Mouse (Mus musculus) lung, postnatal 0 days (tissue): ENCODE data around the gene Parg. TPM values are rescaled to one million over a fixed set of nuclear protein-coding genes. Genes with fewer than 3 reads are reported as not detected.
A peak's percentile ranks its signal among the peaks of the same experiment; 100 is the strongest.
"Not testable (repeated sequence)": the region's sequence is repeated elsewhere in the genome, so short reads cannot be mapped to it uniquely, and the experiment has no call there.

ENCODE experiments used
- ATAC-seq: fragments of 200-750 bp; cut with Nextera tagmentation; 2 replicates; pipeline ENCODE4 v1.8.0; 2017; ENCODE audit warnings: moderate library complexity
- DNase-seq: peaks from one replicate; pipeline ENCODE4 v3.0.0-alpha.2; 2016; ENCODE audit warnings: low spot score
- H3K27ac ChIP-seq: fragments of 300-500 bp; sonication (generic); 2 replicates; pipeline ENCODE4 v1.5.1; 2014; ENCODE audit warnings: antibody characterized with exemption, mild to moderate bottlenecking, low read length, mixed read lengths
- H3K27me3 ChIP-seq: fragments of 300-500 bp; sonication (generic); replicated peaks from 2 replicates; pipeline ENCODE4 v1.6.1; 2014; ENCODE audit warnings: low read length, mixed read lengths; ENCODE audit not compliant: insufficient read depth
- H3K36me3 ChIP-seq: fragments of 300-500 bp; sonication (generic); 2 replicates; pipeline ENCODE4 v1.6.1; 2014; ENCODE audit warnings: low read length, mixed read lengths; ENCODE audit not compliant: insufficient read depth
- H3K4me1 ChIP-seq: fragments of 300-500 bp; sonication (generic); 2 replicates; pipeline ENCODE4 v1.6.1; 2014; ENCODE audit warnings: antibody characterized with exemption, low read depth, low read length, mixed read lengths; ENCODE audit not compliant: insufficient read depth
- H3K4me2 ChIP-seq: fragments of 300-500 bp; sonication (generic); replicated peaks from 2 replicates; pipeline ENCODE4 v1.6.1; 2014; ENCODE audit warnings: low read depth, mild to moderate bottlenecking, low read length, moderate library complexity, mixed read lengths
- H3K4me3 ChIP-seq: fragments of 300-500 bp; sonication (generic); 2 replicates; pipeline ENCODE4 v1.5.1; 2014; ENCODE audit warnings: low read depth, low read length
- H3K9ac ChIP-seq: fragments of 300-500 bp; sonication (generic); replicated peaks from 2 replicates; pipeline ENCODE4 v1.6.1; 2014; ENCODE audit warnings: low read depth, mild to moderate bottlenecking
- H3K9me3 ChIP-seq: fragments of 300-500 bp; sonication (generic); 2 replicates; pipeline ENCODE4 v1.6.1; 2016; ENCODE audit warnings: low read length, mixed read lengths
- CTCF ChIP-seq: IDR thresholded peaks from 2 replicates; pipeline ENCODE4 v1.5.1; 2016; ENCODE audit warnings: antibody characterized with exemption, mild to moderate bottlenecking
- EP300 ChIP-seq: IDR thresholded peaks from 2 replicates; pipeline ENCODE4 v1.6.1; 2016; ENCODE audit warnings: antibody characterized with exemption, mild to moderate bottlenecking, control low read depth
- WGBS: fragments of 180-500 bp; shearing (Covaris S2); extraction: QIAGEN DNeasy Blood & Tissue Kit; methylation state at CpG from one replicate; pipeline ENCODE4 v1.1.7; 2014; 5-methylcytosine and 5-hydroxymethylcytosine counted together
- polyA plus RNA-seq: library from polyadenylated mRNA; unstranded; fragments of >200 nt; fragmentation: Nextera tagmentation; extraction: Ambion mirVana; gene quantifications from 2 replicates; pipeline ENCODE4 v1.2.1, GENCODE M21; 2015

Parg gene
- polyA plus RNA-seq, 1 experiment from 2014 or later, result 16.5 TPM

DNA sequence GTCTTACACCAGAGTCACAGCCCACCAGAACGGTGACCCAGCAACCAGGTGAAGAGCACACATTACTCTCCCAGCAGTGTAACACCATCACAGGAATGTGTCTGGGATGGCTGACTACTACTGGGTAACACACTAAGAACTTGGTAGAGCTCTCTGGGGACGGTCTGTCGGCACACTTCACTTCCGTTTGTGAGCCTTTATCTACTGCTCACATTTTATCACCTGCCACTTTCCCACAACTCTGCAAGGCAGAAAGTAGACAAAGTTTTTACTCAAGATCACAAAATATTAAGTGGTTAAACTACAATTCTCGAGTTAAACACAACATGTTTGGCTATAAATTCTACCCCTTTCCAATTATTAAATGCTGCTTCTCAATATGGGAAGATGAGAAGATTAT, 9.8 kb upstream of the Parg start:
- WGBS, result 91% methylated on average over 5 of the region's 5 CpGs
- no peaks in the 10 kb centered on the region for H3K27me3 ChIP-seq

GRCm38 (mm10) chr14:32192437-32192836, 9.3 kb upstream of the Parg start:
- TF ChIP-seq EP300 (no peak), CTCF (peak; percentile 83)
- Histone ChIP-seq H3K4me3 (no peak overlapping the region), H3K36me3 (peaks cover 36% of the 10 kb centered on the region; the same call in 1 of the 2 replicates), H3K27ac (no peak overlapping the region), H3K9ac (no peak overlapping the region), H3K4me1 (no peaks in the 10 kb centered on the region), H3K9me3 (no peaks in the 10 kb centered on the region), H3K27me3 (no peaks in the 10 kb centered on the region), H3K4me2 (no peak overlapping the region)
- ATAC-seq, result 0 out of 2 replicates have a peak, but pooled peaks have one; percentile 16
- WGBS, result 36% methylated on average over 3 of the region's 3 CpGs
- peak; percentile 87 for DNase-seq

More for the DNA sequence above, 9.8 kb upstream of the Parg start:
- no peak for TF ChIP-seq EP300
- TF ChIP-seq CTCF, result no peak
- Histone ChIP-seq H3K36me3 (peaks cover 31% of the 10 kb centered on the region; the same call in 1 of the 2 replicates), H3K27ac (no peak overlapping the region), H3K4me2 (no peak overlapping the region), H3K9ac (no peak overlapping the region), H3K4me1 (no peaks in the 10 kb centered on the region), H3K4me3 (no peak overlapping the region), H3K9me3 (no peaks in the 10 kb centered on the region)
- no peak for ATAC-seq
- DNase-seq, result no peak

DNA sequence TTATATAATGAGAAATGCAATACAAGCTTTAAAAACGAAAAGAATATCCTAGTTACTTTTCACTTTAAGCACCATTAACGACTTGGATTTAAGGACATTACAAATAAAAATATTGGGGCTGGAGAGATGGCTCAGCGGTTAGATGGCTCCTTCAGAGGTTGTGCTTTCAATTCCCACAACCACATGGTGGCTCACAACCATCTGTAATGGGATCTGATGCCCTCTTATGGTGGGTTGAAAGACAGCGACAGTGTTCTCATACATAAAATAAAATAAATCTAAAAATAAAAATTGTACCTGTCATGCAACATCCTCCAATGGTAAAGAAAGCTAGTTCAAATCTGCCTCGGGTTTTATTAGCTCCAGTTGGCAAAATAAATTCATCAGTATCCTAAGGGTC, 8.2 kb upstream of the Parg start:
- TF ChIP-seq CTCF, result peak; percentile 24; the same call in 1 of the 2 replicates
- H3K9ac ChIP-seq, H3K27me3 ChIP-seq, H3K4me3 ChIP-seq, H3K27ac ChIP-seq, H3K4me1 ChIP-seq, ATAC-seq, DNase-seq, H3K4me2 ChIP-seq, H3K9me3 ChIP-seq: not testable (repeated sequence)
- WGBS, result 78% methylated on average over 5 of the region's 5 CpGs
- peaks cover 35% of the 10 kb centered on the region; the same call in 1 of the 2 replicates for H3K36me3 ChIP-seq

- no peak for TF ChIP-seq EP300
- TF ChIP-seq CTCF, result no peak
- H3K4me3 ChIP-seq, result peak overlapping the region; percentile 99
- H3K36me3 ChIP-seq, result peaks cover 14% of the 10 kb centered on the region; the same call in 1 of the 2 replicates
- under 1% methylated on average over 25 of the region's 26 CpGs for WGBS
- no peaks in the 10 kb centered on the region for H3K27me3 ChIP-seq
- peak overlapping the region; percentile 57 for H3K4me2 ChIP-seq
- DNase-seq (peak; percentile 42), ATAC-seq (peak; percentile 37)
- H3K9me3 ChIP-seq, result no peaks in the 10 kb centered on the region
- peak overlapping the region; percentile 76 for H3K27ac ChIP-seq
- peaks cover 19% of the 10 kb centered on the region; the same call in 1 of the 2 replicates for H3K4me1 ChIP-seq
- H3K9ac ChIP-seq, result peak overlapping the region; percentile 89
Measured at GRCm38 (mm10) chr14:32201354-32201753, 395 bp upstream of the Parg start.

DNA sequence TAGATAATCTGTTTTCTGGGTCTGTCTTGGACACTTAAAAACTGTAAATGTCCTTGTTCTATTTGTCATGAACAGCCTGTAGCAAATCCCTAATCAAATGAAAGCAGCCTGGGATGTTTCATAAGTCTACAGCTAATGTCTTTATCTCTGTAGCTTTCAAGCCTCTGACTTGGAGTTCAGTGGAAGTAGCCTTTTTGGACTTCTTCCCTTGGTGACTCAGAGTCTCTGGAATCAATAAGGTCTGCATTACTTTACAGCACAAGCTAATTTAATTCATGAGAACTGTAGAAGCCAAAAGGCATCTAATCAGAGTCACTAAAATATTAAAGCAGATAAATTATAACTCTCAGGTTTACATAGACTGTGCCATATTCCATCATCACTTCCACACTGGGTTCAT, 24.9 kb downstream of the Parg start:
- Histone ChIP-seq H3K36me3 (no peaks in the 10 kb centered on the region), H3K27ac (no peak overlapping the region), H3K9ac (no peak overlapping the region), H3K27me3 (no peaks in the 10 kb centered on the region), H3K4me3 (no peak overlapping the region), H3K4me2 (no peak overlapping the region), H3K4me1 (no peaks in the 10 kb centered on the region), H3K9me3 (no peaks in the 10 kb centered on the region)
- no peak for DNase-seq
- TF ChIP-seq EP300 (no peak), CTCF (no peak)
- ATAC-seq, result no peak

DNA sequence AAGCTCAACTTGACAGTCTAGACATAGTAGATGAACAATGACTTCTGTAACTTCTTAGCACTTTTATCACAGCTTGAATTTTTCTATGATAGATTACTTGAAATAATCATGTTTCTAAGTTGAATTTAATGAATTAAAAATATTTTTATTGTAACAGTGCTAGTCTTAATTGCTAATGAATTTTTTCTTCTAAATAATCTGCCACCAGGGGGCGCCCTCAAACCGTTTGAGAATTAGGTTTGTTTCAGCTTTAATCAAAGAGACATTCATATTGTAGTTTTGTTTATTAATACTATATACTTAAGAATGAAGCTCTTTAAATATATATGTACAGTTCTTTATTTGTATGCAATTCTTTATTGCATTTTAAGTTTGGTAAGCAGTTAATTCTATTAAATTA, 27.2 kb downstream of the Parg start:
- H3K27me3 ChIP-seq, result no peaks in the 10 kb centered on the region
- H3K4me3 ChIP-seq, result no peak overlapping the region
- no peak overlapping the region for H3K4me2 ChIP-seq
- 3% methylated on average over 2 of the region's 2 CpGs for WGBS
- H3K4me1 ChIP-seq, result no peaks in the 10 kb centered on the region
- H3K9me3 ChIP-seq, result no peaks in the 10 kb centered on the region
- no peak for TF ChIP-seq EP300
- TF ChIP-seq CTCF, result peak; percentile 63
- DNase-seq (peak; percentile 66), ATAC-seq (no peak)
- no peak overlapping the region for H3K9ac ChIP-seq
- H3K27ac ChIP-seq, result no peak overlapping the region
- no peaks in the 10 kb centered on the region for H3K36me3 ChIP-seq

DNA sequence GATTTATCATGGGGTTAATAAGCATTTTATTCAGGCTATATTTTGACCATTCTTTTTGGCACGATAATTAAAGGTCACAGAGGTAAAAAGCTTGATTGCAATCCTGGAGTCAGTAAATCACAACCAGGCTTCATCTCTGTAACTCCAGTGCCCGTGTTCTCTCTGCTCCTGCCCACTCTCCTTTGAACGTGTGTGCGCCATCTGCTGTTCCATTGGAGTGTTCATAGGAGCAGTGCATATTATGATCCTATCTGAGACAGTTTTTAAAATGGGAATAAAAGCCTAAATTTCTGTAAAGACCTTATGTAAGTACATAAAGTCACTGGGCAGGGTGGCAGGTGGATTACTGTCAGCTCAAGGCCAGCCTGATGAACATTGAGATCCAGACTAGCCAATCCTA, 40.7 kb downstream of the Parg start:
- no peaks in the 10 kb centered on the region for H3K9me3 ChIP-seq
- no peak overlapping the region for H3K9ac ChIP-seq
- WGBS, result 79% methylated on average over 4 of the region's 4 CpGs
- no peaks in the 10 kb centered on the region for H3K4me1 ChIP-seq
- DNase-seq (no peak), ATAC-seq (no peak)
- no peak overlapping the region for H3K4me3 ChIP-seq
- peaks cover 9% of the 10 kb centered on the region for H3K36me3 ChIP-seq
- H3K27me3 ChIP-seq, result no peaks in the 10 kb centered on the region
- no peak overlapping the region for H3K4me2 ChIP-seq
- H3K27ac ChIP-seq, result no peak overlapping the region
- peak; percentile 24 for TF ChIP-seq CTCF
- no peak for TF ChIP-seq EP300
